Mouse (Mus musculus): ENCODE data around the gene Tmem169. TPM values are rescaled to one million over a fixed set of nuclear protein-coding genes. Genes with fewer than 3 reads are reported as not detected.

Gene Tmem169
- polyA plus RNA-seq (2015; fragmentation: Nextera tagmentation; extraction: Ambion mirVana) = 3.6 and 10.1 TPM in 2 replicates

GRCm38 (mm10) chr1:72283992-72284485 is at the start of gene Tmem169, which contains the start of gene Pecr:
TSS of gene Tmem169 (plus strand) at chr1:72284369.
TSS of gene Pecr (minus strand) at chr1:72284314.

GRCm38 (mm10) chr1:72307317-72307798 is 23.2 kb downstream of the Tmem169 start, which contains the start of gene Xrcc5:
TSS of gene Xrcc5 (plus strand) at chr1:72307421.

Other genes with a start within 250 kb of the Tmem169 start
- gene Mreg, start 72.1 kb upstream of the Tmem169 start, polyA plus RNA-seq (2015; fragmentation: Nextera tagmentation; extraction: Ambion mirVana) = 2.5 and 4.7 TPM in 2 replicates
- gene Pecr, start 55 bp upstream of the Tmem169 start, polyA plus RNA-seq (2015; fragmentation: Nextera tagmentation; extraction: Ambion mirVana) = 40.4 and 65.0 TPM in 2 replicates
- gene Xrcc5, start 23.1 kb downstream of the Tmem169 start, polyA plus RNA-seq (2015; fragmentation: Nextera tagmentation; extraction: Ambion mirVana) = 20.9 and 22.2 TPM in 2 replicates